Mouse (Mus musculus) right cerebral cortex, postnatal 4 days (tissue): ENCODE measurements around the gene C4b.

ENCODE experiments used
- DNase-seq: peaks from one replicate; pipeline ENCODE4 v3.0.0-alpha.2; 2022

The C4b gene

GRCm38 (mm10) chr17:34699575-34700408 is 43.9 kb downstream of the C4b start:
- DNase-seq = peak; percentile 46

- DNase-seq = no peak
Observed at GRCm38 (mm10) chr17:34692906-34693305, 50.8 kb downstream of the C4b start.

GRCm38 (mm10) chr17:34690458-34690857 is 53.2 kb downstream of the C4b start:
- DNase-seq = no peak

- no peak for DNase-seq
Observed at GRCm38 (mm10) chr17:34688889-34689288, 54.8 kb downstream of the C4b start.

- DNase-seq = peak; percentile 57
Observed at GRCm38 (mm10) chr17:34685120-34686110, 58.3 kb downstream of the C4b start.

- no peak for DNase-seq
Observed at GRCm38 (mm10) chr17:34684253-34684893, 59.3 kb downstream of the C4b start.

- no peak for DNase-seq
Observed at GRCm38 (mm10) chr17:34683686-34684220, 59.9 kb downstream of the C4b start.

GRCm38 (mm10) chr17:34683179-34683578 is 60.5 kb downstream of the C4b start:
- no peak for DNase-seq

GRCm38 (mm10) chr17:34681881-34682536 is 61.7 kb downstream of the C4b start:
- no peak for DNase-seq

GRCm38 (mm10) chr17:34681132-34681571 is 62.5 kb downstream of the C4b start:
- no peak for DNase-seq

- DNase-seq = no peak
Observed at GRCm38 (mm10) chr17:34680621-34681020, 63.1 kb downstream of the C4b start.

- DNase-seq = no peak
Observed at GRCm38 (mm10) chr17:34680191-34680590, 63.5 kb downstream of the C4b start.
